Mouse (Mus musculus): Measurements from ENCODE around the gene Gabra6. TPM values are rescaled to one million over a fixed set of nuclear protein-coding genes. Genes with fewer than 3 reads are reported as not detected.

The Gabra6 gene
- polyA plus RNA-seq (2014; fragmentation: Nextera tagmentation; extraction: Ambion mirVana): not detected in 2 replicates

- no peak within 1 kb of the TSS for H3K4me2 ChIP-seq (ENCODE audit: low read length)
- DNase-seq (ENCODE audit: low spot score) (no peak), ATAC-seq (no peak)
- no peak within 1 kb of the TSS for H3K4me3 ChIP-seq (ENCODE audit: low read depth, low read length)
- H3K27ac ChIP-seq (ENCODE audit: low read depth, low read length): no peak within 1 kb of the TSS
- H3K27me3 ChIP-seq (replicated peaks; ENCODE audit: control insufficient read depth, insufficient read depth, low read length): no peaks in the 10 kb centered on the region
- no peaks in the 10 kb centered on the region for H3K36me3 ChIP-seq (ENCODE audit: control insufficient read depth, insufficient read depth, low read length)
- 68% methylated on average over 5 of the region's 5 CpGs for WGBS
- no peak within 1 kb of the TSS for H3K9ac ChIP-seq (ENCODE audit: low read length)
- no peaks in the 10 kb centered on the region for H3K9me3 ChIP-seq (replicated peaks; ENCODE audit: control insufficient read depth, low read length)
- no peaks in the 10 kb centered on the region for H3K4me1 ChIP-seq (ENCODE audit: control insufficient read depth, insufficient read depth, low read length)
These were observed at the start of gene Gabra6 for GRCm38 (mm10) chr11:42320882-42321281. Gabra6 (minus strand) TSS chr11:42321072.

GRCm38 (mm10) chr11:42365544-42365943, 44.7 kb upstream of the Gabra6 start:
- H3K27ac ChIP-seq (ENCODE audit: low read depth, low read length): no peak overlapping the region
- H3K4me3 ChIP-seq (ENCODE audit: low read depth, low read length): no peak overlapping the region
- H3K9me3 ChIP-seq (replicated peaks; ENCODE audit: control insufficient read depth, low read length): no peaks in the 10 kb centered on the region
- H3K36me3 ChIP-seq (ENCODE audit: control insufficient read depth, insufficient read depth, low read length): no peaks in the 10 kb centered on the region
- WGBS: 83% methylated on average over 7 of the region's 7 CpGs
- no peak for ATAC-seq
- no peak overlapping the region for H3K4me2 ChIP-seq (ENCODE audit: low read length)
- H3K27me3 ChIP-seq (replicated peaks; ENCODE audit: control insufficient read depth, insufficient read depth, low read length): no peaks in the 10 kb centered on the region
- H3K9ac ChIP-seq (ENCODE audit: low read length): no peak overlapping the region
- no peak for DNase-seq (ENCODE audit: low spot score)
- no peaks in the 10 kb centered on the region for H3K4me1 ChIP-seq (ENCODE audit: control insufficient read depth, insufficient read depth, low read length)

- WGBS: 91% methylated on average over 3 of the region's 3 CpGs
- no peaks in the 10 kb centered on the region for H3K27me3 ChIP-seq (replicated peaks; ENCODE audit: control insufficient read depth, insufficient read depth, low read length)
- H3K27ac ChIP-seq (ENCODE audit: low read depth, low read length): no peak overlapping the region
- no peaks in the 10 kb centered on the region for H3K4me1 ChIP-seq (ENCODE audit: control insufficient read depth, insufficient read depth, low read length)
- DNase-seq (ENCODE audit: low spot score) (no peak), ATAC-seq (no peak)
- H3K36me3 ChIP-seq (ENCODE audit: control insufficient read depth, insufficient read depth, low read length): no peaks in the 10 kb centered on the region
- H3K9me3 ChIP-seq (replicated peaks; ENCODE audit: control insufficient read depth, low read length): no peaks in the 10 kb centered on the region
- H3K4me2 ChIP-seq (ENCODE audit: low read length): no peak overlapping the region
- H3K4me3 ChIP-seq (ENCODE audit: low read depth, low read length): no peak overlapping the region
- no peak overlapping the region for H3K9ac ChIP-seq (ENCODE audit: low read length)
These were observed 11.2 kb upstream of the Gabra6 start for GRCm38 (mm10) chr11:42332121-42332520.

GRCm38 (mm10) chr11:42326262-42326661, 5.4 kb upstream of the Gabra6 start:
- H3K9me3 ChIP-seq (replicated peaks; ENCODE audit: control insufficient read depth, low read length): no peaks in the 10 kb centered on the region
- H3K4me1 ChIP-seq (ENCODE audit: control insufficient read depth, insufficient read depth, low read length): no peaks in the 10 kb centered on the region
- H3K4me2 ChIP-seq (ENCODE audit: low read length): no peak overlapping the region
- H3K4me3 ChIP-seq (ENCODE audit: low read depth, low read length): no peak overlapping the region
- H3K27ac ChIP-seq (ENCODE audit: low read depth, low read length): no peak overlapping the region
- H3K9ac ChIP-seq (ENCODE audit: low read length): no peak overlapping the region
- ATAC-seq (no peak), DNase-seq (ENCODE audit: low spot score) (no peak)
- WGBS: 67% methylated on average over 4 of the region's 4 CpGs
- no peaks in the 10 kb centered on the region for H3K27me3 ChIP-seq (replicated peaks; ENCODE audit: control insufficient read depth, insufficient read depth, low read length)
- no peaks in the 10 kb centered on the region for H3K36me3 ChIP-seq (ENCODE audit: control insufficient read depth, insufficient read depth, low read length)

- WGBS: 86% methylated on average over 3 of the region's 3 CpGs
- no peak for ATAC-seq
- no peaks in the 10 kb centered on the region for H3K9me3 ChIP-seq (replicated peaks; ENCODE audit: control insufficient read depth, low read length)
These were observed 688 bp upstream of the Gabra6 start for GRCm38 (mm10) chr11:42321560-42321959.

GRCm38 (mm10) chr11:42319521-42319920, 1.4 kb downstream of the Gabra6 start:
- DNase-seq (ENCODE audit: low spot score): no peak
- Histone ChIP-seq H3K4me1 (ENCODE audit: control insufficient read depth, insufficient read depth, low read length) (peaks cover 4% of the 10 kb centered on the region; the same call in 1 of the 2 replicates), H3K9me3 (replicated peaks; ENCODE audit: control insufficient read depth, low read length) (no peaks in the 10 kb centered on the region), H3K27me3 (replicated peaks; ENCODE audit: control insufficient read depth, insufficient read depth, low read length) (no peaks in the 10 kb centered on the region), H3K27ac (ENCODE audit: low read depth, low read length) (no peak overlapping the region), H3K9ac (ENCODE audit: low read length) (no peak overlapping the region), H3K4me2 (ENCODE audit: low read length) (no peak overlapping the region), H3K36me3 (ENCODE audit: control insufficient read depth, insufficient read depth, low read length) (no peaks in the 10 kb centered on the region), H3K4me3 (ENCODE audit: low read depth, low read length) (no peak overlapping the region)
- ATAC-seq: no peak
- 86% methylated on average over 3 of the region's 3 CpGs for WGBS

More at GRCm38 (mm10) chr11:42321560-42321959, 688 bp upstream of the Gabra6 start:
- Histone ChIP-seq H3K27ac (ENCODE audit: low read depth, low read length) (no peak overlapping the region), H3K4me2 (ENCODE audit: low read length) (no peak overlapping the region), H3K4me3 (ENCODE audit: low read depth, low read length) (no peak overlapping the region), H3K36me3 (ENCODE audit: control insufficient read depth, insufficient read depth, low read length) (no peaks in the 10 kb centered on the region), H3K4me1 (ENCODE audit: control insufficient read depth, insufficient read depth, low read length) (no peaks in the 10 kb centered on the region), H3K27me3 (replicated peaks; ENCODE audit: control insufficient read depth, insufficient read depth, low read length) (no peaks in the 10 kb centered on the region), H3K9ac (ENCODE audit: low read length) (no peak overlapping the region)
- no peak for DNase-seq (ENCODE audit: low spot score)

GRCm38 (mm10) chr11:42319101-42319500, 1.8 kb downstream of the Gabra6 start:
- no peaks in the 10 kb centered on the region for H3K9me3 ChIP-seq (replicated peaks; ENCODE audit: control insufficient read depth, low read length)
- no peak overlapping the region for H3K9ac ChIP-seq (ENCODE audit: low read length)
- H3K27ac ChIP-seq (ENCODE audit: low read depth, low read length): no peak overlapping the region
- DNase-seq (ENCODE audit: low spot score) (no peak), ATAC-seq (no peak)
- no peak overlapping the region for H3K4me3 ChIP-seq (ENCODE audit: low read depth, low read length)
- H3K4me2 ChIP-seq (ENCODE audit: low read length): no peak overlapping the region
- H3K4me1 ChIP-seq (ENCODE audit: control insufficient read depth, insufficient read depth, low read length): peaks cover 4% of the 10 kb centered on the region; the same call in 1 of the 2 replicates
- H3K27me3 ChIP-seq (replicated peaks; ENCODE audit: control insufficient read depth, insufficient read depth, low read length): no peaks in the 10 kb centered on the region
- 91% methylated on average over 6 of the region's 6 CpGs for WGBS
- no peaks in the 10 kb centered on the region for H3K36me3 ChIP-seq (ENCODE audit: control insufficient read depth, insufficient read depth, low read length)

GRCm38 (mm10) chr11:42317985-42318384, 2.9 kb downstream of the Gabra6 start:
- H3K27ac ChIP-seq (ENCODE audit: low read depth, low read length): no peak overlapping the region
- H3K36me3 ChIP-seq (ENCODE audit: control insufficient read depth, insufficient read depth, low read length): no peaks in the 10 kb centered on the region

GRCm38 (mm10) chr11:42314850-42315249, 6.0 kb downstream of the Gabra6 start:
- DNase-seq (ENCODE audit: low spot score) (peak; percentile 70), ATAC-seq (peak; percentile 88)
- Histone ChIP-seq H3K27ac (ENCODE audit: low read depth, low read length) (no peak overlapping the region), H3K36me3 (ENCODE audit: control insufficient read depth, insufficient read depth, low read length) (no peaks in the 10 kb centered on the region), H3K4me2 (ENCODE audit: low read length) (peak overlapping the region; percentile 27; the same call in 1 of the 2 replicates), H3K4me3 (ENCODE audit: low read depth, low read length) (no peak overlapping the region), H3K4me1 (ENCODE audit: control insufficient read depth, insufficient read depth, low read length) (peaks cover 4% of the 10 kb centered on the region; the same call in 1 of the 2 replicates), H3K9ac (ENCODE audit: low read length) (no peak overlapping the region), H3K9me3 (replicated peaks; ENCODE audit: control insufficient read depth, low read length) (no peaks in the 10 kb centered on the region), H3K27me3 (replicated peaks; ENCODE audit: control insufficient read depth, insufficient read depth, low read length) (no peaks in the 10 kb centered on the region)
- WGBS: 2% methylated on average over 6 of the region's 6 CpGs

More at GRCm38 (mm10) chr11:42317985-42318384, 2.9 kb downstream of the Gabra6 start:
- no peak for DNase-seq (ENCODE audit: low spot score)
- no peaks in the 10 kb centered on the region for H3K27me3 ChIP-seq (replicated peaks; ENCODE audit: control insufficient read depth, insufficient read depth, low read length)
- WGBS: 89% methylated on average over 3 of the region's 3 CpGs
- H3K4me2 ChIP-seq (ENCODE audit: low read length): no peak overlapping the region
- ATAC-seq: no peak
- H3K9me3 ChIP-seq (replicated peaks; ENCODE audit: control insufficient read depth, low read length): no peaks in the 10 kb centered on the region
- no peak overlapping the region for H3K4me3 ChIP-seq (ENCODE audit: low read depth, low read length)
- peaks cover 4% of the 10 kb centered on the region; the same call in 1 of the 2 replicates for H3K4me1 ChIP-seq (ENCODE audit: control insufficient read depth, insufficient read depth, low read length)
- H3K9ac ChIP-seq (ENCODE audit: low read length): no peak overlapping the region

All from forebrain, embryonic 14.5 days (tissue).